Mouse (Mus musculus): Measurements from ENCODE around the gene Wdsub1. TPM values are rescaled to one million over a fixed set of nuclear protein-coding genes. Genes with fewer than 3 reads are reported as not detected.

The Wdsub1 gene
- polyA plus RNA-seq, 1 experiment: 31.1 TPM

DNA sequence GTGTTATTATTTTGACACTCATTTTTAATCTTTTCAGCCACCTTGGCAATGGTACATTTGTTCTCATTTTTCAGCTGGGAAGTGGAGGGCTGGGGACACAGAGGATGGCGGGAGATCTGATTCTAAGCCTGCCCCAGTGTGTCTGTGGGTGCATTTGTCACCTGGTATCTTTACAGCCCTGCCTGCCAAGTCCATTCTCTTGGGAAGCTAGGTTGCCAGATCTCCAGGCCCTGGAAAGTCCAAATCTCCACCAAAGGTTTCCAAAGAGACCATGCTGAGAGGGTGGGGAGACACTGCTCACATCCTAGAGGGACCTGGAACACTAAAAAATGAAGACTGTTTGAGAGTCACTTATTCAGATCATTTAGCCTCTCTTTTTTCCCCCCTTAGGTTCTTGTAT, 71.1 kb downstream of the Wdsub1 start:
- Histone ChIP-seq H3K36me3 (ENCODE audit: control insufficient read depth, insufficient read depth) (peaks cover 33% of the 10 kb centered on the region), H3K79me2 (ENCODE audit: control insufficient read depth, insufficient read depth) (no peaks in the 10 kb centered on the region), H3K27me3 (ENCODE audit: control insufficient read depth, insufficient read depth, insufficient read length) (no peaks in the 10 kb centered on the region), H3K4me3 (no peak overlapping the region), H3K4me2 (ENCODE audit: low read depth) (no peak overlapping the region), H3ac (ENCODE audit: control insufficient read depth, insufficient read length) (no peak overlapping the region)
- TF ChIP-seq MYOD1 (IDR thresholded peaks at IDR 0.05; ENCODE audit: control insufficient read depth in 1 of 3, insufficient read length in 2 of 3, low read depth in 2 of 3): no peak
- no peak for TF ChIP-seq MYOG (IDR thresholded peaks at IDR 0.05; ENCODE audit: control insufficient read depth in 1 of 3, insufficient read depth in 1 of 3, insufficient read length in 2 of 3, low read depth in 2 of 3)

DNA sequence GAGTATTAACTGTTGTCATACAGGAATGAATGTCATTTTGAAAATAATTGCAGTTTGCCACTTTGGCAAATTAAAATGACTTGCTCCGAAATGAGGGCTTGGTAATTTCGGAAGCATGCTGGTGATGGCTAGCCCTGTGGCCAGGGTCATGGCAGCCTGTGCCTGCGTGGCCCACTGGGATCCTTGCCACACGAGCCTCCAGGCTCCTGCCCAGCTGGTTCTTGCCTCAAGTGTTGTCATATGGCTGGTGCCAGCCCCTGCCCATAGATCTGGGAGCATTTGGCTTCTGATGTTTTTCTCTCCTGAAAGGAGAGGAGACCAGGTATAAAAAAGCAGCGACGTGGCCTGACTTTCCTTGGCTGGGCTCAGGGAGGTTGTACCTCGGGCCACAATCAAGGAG, 72.4 kb downstream of the Wdsub1 start:
- Histone ChIP-seq H3K4me3 (no peak overlapping the region), H3K79me2 (ENCODE audit: control insufficient read depth, insufficient read depth) (no peaks in the 10 kb centered on the region), H3K27me3 (ENCODE audit: control insufficient read depth, insufficient read depth, insufficient read length) (no peaks in the 10 kb centered on the region), H3K36me3 (ENCODE audit: control insufficient read depth, insufficient read depth) (peaks cover 32% of the 10 kb centered on the region), H3K4me2 (ENCODE audit: low read depth) (no peak overlapping the region), H3ac (ENCODE audit: control insufficient read depth, insufficient read length) (no peak overlapping the region)
- TF ChIP-seq MYOD1 (IDR thresholded peaks at IDR 0.05; ENCODE audit: control insufficient read depth in 1 of 3, insufficient read length in 2 of 3, low read depth in 2 of 3): no peak
- no peak for TF ChIP-seq MAX (IDR thresholded peaks at IDR 0.05; ENCODE audit: low read depth)
- no peak for TF ChIP-seq REST (IDR thresholded peaks at IDR 0.05; ENCODE audit: insufficient read depth, insufficient read length)
- TF ChIP-seq POLR2AphosphoS2 (IDR thresholded peaks at IDR 0.05; ENCODE audit: insufficient read length, low read depth): no peak
- TF ChIP-seq TCF3 (IDR thresholded peaks at IDR 0.05; ENCODE audit: insufficient read length, low read depth): no peak

DNA sequence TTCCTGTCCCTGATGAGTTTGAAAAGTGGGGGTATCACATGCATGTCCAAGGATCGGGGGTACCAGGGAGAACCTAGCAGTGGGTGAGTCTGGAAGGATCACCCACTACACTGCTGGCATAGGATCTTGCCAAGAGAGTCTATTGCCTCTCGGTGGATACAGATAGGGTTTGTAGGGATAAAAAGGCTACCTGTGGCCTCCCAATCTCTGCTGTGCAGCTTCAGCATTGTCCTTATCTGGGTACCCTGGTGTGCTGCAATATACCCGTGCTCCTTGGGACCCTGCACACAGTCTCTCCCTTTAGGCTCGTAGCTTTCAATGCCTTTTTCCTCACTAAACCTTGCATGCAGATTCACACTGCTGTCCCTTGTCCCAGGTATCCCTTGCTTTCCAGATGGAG, 73.8 kb downstream of the Wdsub1 start:
- Histone ChIP-seq H3K4me3 (no peak overlapping the region), H3K36me3 (ENCODE audit: control insufficient read depth, insufficient read depth) (peaks cover 36% of the 10 kb centered on the region), H3K79me2 (ENCODE audit: control insufficient read depth, insufficient read depth) (no peaks in the 10 kb centered on the region), H3K4me2 (ENCODE audit: low read depth) (no peak overlapping the region), H3K27me3 (ENCODE audit: control insufficient read depth, insufficient read depth, insufficient read length) (no peaks in the 10 kb centered on the region), H3ac (ENCODE audit: control insufficient read depth, insufficient read length) (no peak overlapping the region)
- TF ChIP-seq TCF12 (IDR thresholded peaks at IDR 0.05; ENCODE audit: insufficient read depth, poor library complexity, severe bottlenecking) (no peak), CEBPB (IDR thresholded peaks at IDR 0.05; ENCODE audit: insufficient read depth, poor library complexity, severe bottlenecking) (no peak), E2F4 (IDR thresholded peaks at IDR 0.05; ENCODE audit: insufficient read depth) (no peak), MYOG (IDR thresholded peaks at IDR 0.05; ENCODE audit: control insufficient read depth in 1 of 3, insufficient read depth in 1 of 3, insufficient read length in 2 of 3, low read depth in 2 of 3) (no peak), REST (IDR thresholded peaks at IDR 0.05; ENCODE audit: insufficient read depth, insufficient read length) (no peak), USF1 (IDR thresholded peaks at IDR 0.05; ENCODE audit: low read depth) (no peak), POLR2AphosphoS2 (IDR thresholded peaks at IDR 0.05; ENCODE audit: insufficient read length, low read depth) (no peak), POLR2A (IDR thresholded peaks at IDR 0.05; ENCODE audit: insufficient read length, low read depth) (no peak), MYOD1 (IDR thresholded peaks at IDR 0.05; ENCODE audit: control insufficient read depth in 1 of 3, insufficient read length in 2 of 3, low read depth in 2 of 3) (no peak), MAX (IDR thresholded peaks at IDR 0.05; ENCODE audit: low read depth) (no peak)

DNA sequence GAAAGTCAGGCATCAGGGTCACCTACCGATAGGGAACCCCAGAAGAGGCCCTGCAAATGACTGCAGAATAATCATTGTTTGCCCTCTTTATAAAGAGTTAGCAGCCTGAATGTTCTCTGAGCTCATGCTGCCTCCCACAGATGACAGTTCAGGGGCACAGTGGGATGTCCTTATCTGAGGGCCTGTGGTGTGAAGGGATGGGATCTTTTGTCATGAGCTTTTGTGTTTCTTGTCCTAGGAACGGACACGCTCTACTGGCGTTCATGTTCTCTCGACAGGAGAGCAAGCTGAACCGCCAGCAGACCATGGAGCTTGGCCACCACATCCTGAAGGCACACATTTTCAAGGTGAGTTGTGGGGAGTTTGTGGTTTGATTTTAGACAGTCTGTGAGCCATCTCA, 76.4 kb downstream of the Wdsub1 start:
- no peaks in the 10 kb centered on the region for H3K79me2 ChIP-seq (ENCODE audit: control insufficient read depth, insufficient read depth)
- H3K4me2 ChIP-seq (ENCODE audit: low read depth): no peak overlapping the region
- no peaks in the 10 kb centered on the region for H3K27me3 ChIP-seq (ENCODE audit: control insufficient read depth, insufficient read depth, insufficient read length)
- peaks cover 33% of the 10 kb centered on the region for H3K36me3 ChIP-seq (ENCODE audit: control insufficient read depth, insufficient read depth)
- H3K4me3 ChIP-seq: no peak overlapping the region
- TF ChIP-seq CEBPB (IDR thresholded peaks at IDR 0.05; ENCODE audit: insufficient read depth, poor library complexity, severe bottlenecking) (no peak), TCF3 (IDR thresholded peaks at IDR 0.05; ENCODE audit: insufficient read length, low read depth) (no peak), TCF12 (IDR thresholded peaks at IDR 0.05; ENCODE audit: insufficient read depth, poor library complexity, severe bottlenecking) (no peak), POLR2AphosphoS2 (IDR thresholded peaks at IDR 0.05; ENCODE audit: insufficient read length, low read depth) (no peak), POLR2A (IDR thresholded peaks at IDR 0.05; ENCODE audit: insufficient read length, low read depth) (no peak), MYOG (IDR thresholded peaks at IDR 0.05; ENCODE audit: control insufficient read depth in 1 of 3, insufficient read depth in 1 of 3, insufficient read length in 2 of 3, low read depth in 2 of 3) (no peak), MYOD1 (IDR thresholded peaks at IDR 0.05; ENCODE audit: control insufficient read depth in 1 of 3, insufficient read length in 2 of 3, low read depth in 2 of 3) (no peak), E2F4 (IDR thresholded peaks at IDR 0.05; ENCODE audit: insufficient read depth) (no peak), USF1 (IDR thresholded peaks at IDR 0.05; ENCODE audit: low read depth) (no peak), REST (IDR thresholded peaks at IDR 0.05; ENCODE audit: insufficient read depth, insufficient read length) (no peak), MAX (IDR thresholded peaks at IDR 0.05; ENCODE audit: low read depth) (no peak), SRF (IDR thresholded peaks at IDR 0.05; ENCODE audit: control insufficient read depth, insufficient read length, low read depth) (no peak)
- H3ac ChIP-seq (ENCODE audit: control insufficient read depth, insufficient read length): no peak overlapping the region

DNA sequence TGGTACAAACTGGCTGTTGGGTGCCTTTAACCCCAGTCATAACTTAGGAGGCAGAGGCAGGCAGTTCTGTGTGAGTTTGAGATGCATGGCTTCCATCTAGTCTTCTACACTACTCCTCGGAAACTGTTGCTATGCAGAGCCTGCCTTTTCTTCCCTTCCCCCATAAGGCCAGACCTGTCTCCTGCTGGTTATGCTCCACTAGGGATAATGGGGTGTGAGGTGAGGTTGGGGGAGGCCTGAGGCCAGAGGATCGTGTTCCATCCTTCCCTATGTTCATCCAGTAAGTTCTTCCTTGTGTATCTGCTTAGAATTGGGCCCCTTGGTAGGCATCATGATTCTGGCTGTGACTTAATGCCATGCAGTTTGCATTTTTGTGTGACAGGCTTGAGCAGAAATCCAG, 76.8 kb downstream of the Wdsub1 start:
- Histone ChIP-seq H3ac (ENCODE audit: control insufficient read depth, insufficient read length) (no peak overlapping the region), H3K4me3 (no peak overlapping the region), H3K4me2 (ENCODE audit: low read depth) (no peak overlapping the region), H3K79me2 (ENCODE audit: control insufficient read depth, insufficient read depth) (no peaks in the 10 kb centered on the region), H3K27me3 (ENCODE audit: control insufficient read depth, insufficient read depth, insufficient read length) (no peaks in the 10 kb centered on the region), H3K36me3 (ENCODE audit: control insufficient read depth, insufficient read depth) (peaks cover 37% of the 10 kb centered on the region)
- no peak for TF ChIP-seq POLR2A (IDR thresholded peaks at IDR 0.05; ENCODE audit: insufficient read length, low read depth)
- no peak for TF ChIP-seq CEBPB (IDR thresholded peaks at IDR 0.05; ENCODE audit: insufficient read depth, poor library complexity, severe bottlenecking)
- TF ChIP-seq MAX (IDR thresholded peaks at IDR 0.05; ENCODE audit: low read depth): no peak
- no peak for TF ChIP-seq REST (IDR thresholded peaks at IDR 0.05; ENCODE audit: insufficient read depth, insufficient read length)
- no peak for TF ChIP-seq USF1 (IDR thresholded peaks at IDR 0.05; ENCODE audit: low read depth)

Data from myocyte (in vitro differentiated cells).